Mouse (Mus musculus) stomach, postnatal 0 days (tissue): Measurements from ENCODE around the gene Slc25a10.

Source experiments
- CTCF ChIP-seq: IDR thresholded peaks from 2 replicates; pipeline ENCODE4 v1.5.1; 2016; ENCODE audit warnings: antibody characterized with exemption, low read depth, mild to moderate bottlenecking, moderate library complexity
- EP300 ChIP-seq: optimal IDR thresholded peaks from 2 replicates; pipeline ENCODE3; 2016; ENCODE audit warnings: antibody characterized with exemption

- no peak for TF ChIP-seq CTCF
- TF ChIP-seq EP300: no peak
These were observed 44.5 kb upstream of the Slc25a10 start for GRCm38 (mm10) chr11:120447179-120447578.
